Comparison of ENCODE assay signal across 13 mouse cellular contexts in the genomic region with DNA sequence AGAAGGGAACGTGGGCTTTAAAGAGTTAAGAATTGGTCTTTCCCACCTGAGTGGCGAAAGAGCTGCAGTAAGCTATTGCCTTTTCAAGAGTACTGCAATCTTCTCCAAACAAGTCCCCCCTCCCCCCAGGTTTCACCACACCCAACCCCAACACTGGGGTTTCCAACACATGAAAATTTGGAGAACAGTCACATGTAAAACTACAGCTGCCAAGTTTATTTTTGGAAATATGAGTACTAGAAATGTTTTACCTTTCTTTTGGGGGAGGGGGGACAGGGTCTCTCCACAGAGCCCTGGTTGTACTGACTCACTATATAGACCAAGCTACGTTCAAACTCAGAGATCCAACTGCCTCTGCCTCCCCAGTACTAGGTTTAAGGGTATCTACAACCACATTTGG. TPM values are rescaled to one million over a fixed set of nuclear protein-coding genes. Genes with fewer than 3 reads are reported as not detected.
DNase-seq lines count a peak whose midpoint lies in the region; ATAC-seq and TF ChIP-seq lines count a peak whose summit lies in the region.
"Had no signal": no experiment of that assay in that cellular context is flagged by ENCODE, and none has a peak within 500 bp of the region (broad histone marks: within the 10 kb centered on the region; RNA-seq: fewer than 3 reads in every experiment).

No protein-coding gene starts in this region.

- peak overlapping the region; percentile 42; the same call in 1 of the 2 replicates for H3K4me2 ChIP-seq in heart, embryonic 15.5 days
- H3K4me2 ChIP-seq in midbrain, embryonic 15.5 days = no peak overlapping the region
- no peak overlapping the region for H3K4me2 ChIP-seq in embryonic facial prominence, embryonic 14.5 days (ENCODE audit: low read depth, low read length)
- 0 out of 2 replicates have a peak overlapping the region, but pooled peaks have one; percentile 40 for H3K4me2 ChIP-seq in liver, postnatal 0 days (ENCODE audit: low read depth, low read length)

- TF ChIP-seq EP300 in liver, postnatal 0 days (IDR thresholded peaks at IDR 0.05; ENCODE audit: low read depth) = no peak

- DNase-seq in heart, embryonic 10.5 days (ENCODE audit: low spot score) = no peak
- DNase-seq in midbrain, embryonic 10.5 days (ENCODE audit: low spot score) = no peak
- peak; percentile 12 for DNase-seq in embryonic facial prominence, embryonic 14.5 days (ENCODE audit: low spot score)
- DNase-seq in liver, postnatal 0 days = no peak
- no peak for DNase-seq in urinary bladder, postnatal 36 days (ENCODE audit: low spot score in 2 of 2)
- DNase-seq: cerebellum, adult 11-12 months; gastrocnemius, adult 2 months; right cerebral cortex, postnatal 25 days had no signal

- 63% methylated on average over 3 of the region's 3 CpGs for WGBS in heart, embryonic 15.5 days
- WGBS in heart, embryonic 10.5 days = 76% methylated on average over 3 of the region's 3 CpGs
- WGBS in midbrain, embryonic 10.5 days = 73% methylated on average over 3 of the region's 3 CpGs
- 85% methylated on average over 3 of the region's 3 CpGs for WGBS in midbrain, embryonic 15.5 days
- 69% methylated on average over 3 of the region's 3 CpGs for WGBS in embryonic facial prominence, embryonic 14.5 days
- 50% methylated on average over 3 of the region's 3 CpGs for WGBS in liver, postnatal 0 days (ENCODE audit: insufficient replicate concordance)

- peaks cover 10% of the 10 kb centered on the region; the same call in 1 of the 2 replicates for H3K4me1 ChIP-seq in heart, embryonic 15.5 days (replicated peaks)
- 0 out of 2 replicates have a peak, but pooled peaks cover 4% of the 10 kb centered on the region for H3K4me1 ChIP-seq in heart, embryonic 10.5 days
- peaks cover 3% of the 10 kb centered on the region; the same call in 1 of the 2 replicates for H3K4me1 ChIP-seq in midbrain, embryonic 10.5 days
- no peaks in the 10 kb centered on the region for H3K4me1 ChIP-seq in midbrain, embryonic 15.5 days
- peaks cover 6% of the 10 kb centered on the region; the same call in 1 of the 2 replicates for H3K4me1 ChIP-seq in embryonic facial prominence, embryonic 14.5 days (ENCODE audit: control insufficient read depth, insufficient read depth, low read length)
- no peaks in the 10 kb centered on the region for H3K4me1 ChIP-seq in liver, postnatal 0 days (ENCODE audit: insufficient read depth)

- H3K4me3 ChIP-seq in heart, embryonic 15.5 days = no peak overlapping the region
- H3K4me3 ChIP-seq in heart, embryonic 10.5 days = no peak overlapping the region
- 0 out of 2 replicates have a peak overlapping the region, but pooled peaks have one; percentile 7 for H3K4me3 ChIP-seq in midbrain, embryonic 10.5 days
- H3K4me3 ChIP-seq in midbrain, embryonic 15.5 days = no peak overlapping the region
- no peak overlapping the region for H3K4me3 ChIP-seq in embryonic facial prominence, embryonic 14.5 days (ENCODE audit: low read depth, low read length)
- H3K4me3 ChIP-seq in liver, postnatal 0 days (ENCODE audit: low read depth, low read length) = no peak overlapping the region
- H3K4me3 ChIP-seq: gastrocnemius, adult 2 months had no signal

- no peak overlapping the region for H3K27ac ChIP-seq in heart, embryonic 15.5 days
- H3K27ac ChIP-seq in heart, embryonic 10.5 days = no peak overlapping the region
- no peak overlapping the region for H3K27ac ChIP-seq in midbrain, embryonic 10.5 days (replicated peaks)
- no peak overlapping the region for H3K27ac ChIP-seq in midbrain, embryonic 15.5 days
- H3K27ac ChIP-seq in embryonic facial prominence, embryonic 14.5 days (replicated peaks; ENCODE audit: low read depth, low read length) = no peak overlapping the region
- H3K27ac ChIP-seq in liver, postnatal 0 days (ENCODE audit: low read depth) = no peak overlapping the region
- H3K27ac ChIP-seq: gastrocnemius, adult 2 months; hindbrain, postnatal 0 days had no signal

- ATAC-seq in heart, embryonic 15.5 days (replicated peaks; ENCODE audit: insufficient number of reproducible peaks, insufficient read depth, low FRiP score, low read depth) = no peak
- no peak for ATAC-seq in midbrain, embryonic 15.5 days (replicated peaks)
- no peak for ATAC-seq in embryonic facial prominence, embryonic 14.5 days (ENCODE audit: low read depth)
- ATAC-seq in liver, postnatal 0 days = no peak
- ATAC-seq: forebrain, embryonic 16.5 days; hindbrain, postnatal 0 days; Patski had no signal

- no peaks in the 10 kb centered on the region for H3K27me3 ChIP-seq in heart, embryonic 15.5 days
- peaks cover 16% of the 10 kb centered on the region; the same call in 1 of the 2 replicates for H3K27me3 ChIP-seq in heart, embryonic 10.5 days (ENCODE audit: insufficient read depth, poor library complexity, severe bottlenecking)
- H3K27me3 ChIP-seq in midbrain, embryonic 10.5 days (ENCODE audit: low read depth, poor library complexity, severe bottlenecking) = no peaks in the 10 kb centered on the region
- H3K27me3 ChIP-seq in midbrain, embryonic 15.5 days (replicated peaks) = no peaks in the 10 kb centered on the region
- H3K27me3 ChIP-seq in embryonic facial prominence, embryonic 14.5 days (replicated peaks; ENCODE audit: control insufficient read depth, insufficient read depth, low read length) = no peaks in the 10 kb centered on the region
- H3K27me3 ChIP-seq in liver, postnatal 0 days (ENCODE audit: insufficient read depth, low read length) = no peaks in the 10 kb centered on the region

- no peaks in the 10 kb centered on the region for H3K9me3 ChIP-seq in heart, embryonic 15.5 days (replicated peaks)
- H3K9me3 ChIP-seq in heart, embryonic 10.5 days = no peaks in the 10 kb centered on the region
- H3K9me3 ChIP-seq in midbrain, embryonic 10.5 days (replicated peaks) = no peaks in the 10 kb centered on the region
- H3K9me3 ChIP-seq in midbrain, embryonic 15.5 days = no peaks in the 10 kb centered on the region
- H3K9me3 ChIP-seq in embryonic facial prominence, embryonic 14.5 days (ENCODE audit: control insufficient read depth, low read length) = no peaks in the 10 kb centered on the region
- no peaks in the 10 kb centered on the region for H3K9me3 ChIP-seq in liver, postnatal 0 days (ENCODE audit: low read length)

- H3K36me3 ChIP-seq in heart, embryonic 15.5 days = no peaks in the 10 kb centered on the region
- H3K36me3 ChIP-seq in heart, embryonic 10.5 days = no peaks in the 10 kb centered on the region
- H3K36me3 ChIP-seq in midbrain, embryonic 10.5 days = no peaks in the 10 kb centered on the region
- no peaks in the 10 kb centered on the region for H3K36me3 ChIP-seq in midbrain, embryonic 15.5 days (replicated peaks)
- no peaks in the 10 kb centered on the region for H3K36me3 ChIP-seq in embryonic facial prominence, embryonic 14.5 days (ENCODE audit: control insufficient read depth, insufficient read depth, low read length)
- no peaks in the 10 kb centered on the region for H3K36me3 ChIP-seq in liver, postnatal 0 days (replicated peaks; ENCODE audit: insufficient read depth, low read length)

- TF ChIP-seq CTCF in liver, postnatal 0 days (IDR thresholded peaks at IDR 0.05; ENCODE audit: low read depth) = no peak

- H3K9ac ChIP-seq in heart, embryonic 15.5 days = no peak overlapping the region
- no peak overlapping the region for H3K9ac ChIP-seq in midbrain, embryonic 15.5 days
- no peak overlapping the region for H3K9ac ChIP-seq in embryonic facial prominence, embryonic 14.5 days (ENCODE audit: low read depth, low read length)
- H3K9ac ChIP-seq in liver, postnatal 0 days (replicated peaks) = no peak overlapping the region

RNA-seq across cellular contexts. Expression of a gene that starts 15.2 kb away (rescaled TPM):
- 0.08 and 0.18 TPM in 2 replicates for polyA plus RNA-seq in heart, embryonic 15.5 days (2015; fragmentation: Nextera tagmentation; extraction: Ambion mirVana)
- polyA plus RNA-seq in heart, embryonic 10.5 days (2016; fragmentation: Nextera tagmentation; extraction: Ambion mirVana) = 1.1 and 2.7 TPM in 2 replicates
- 0.11 TPM in 1 of 2 replicates, not detected in the other for polyA plus RNA-seq in midbrain, embryonic 10.5 days (2016; fragmentation: Nextera tagmentation; extraction: Ambion mirVana)
- polyA plus RNA-seq in midbrain, embryonic 15.5 days (2015; fragmentation: Nextera tagmentation; extraction: Ambion mirVana) = 0.34 and 0.43 TPM in 2 replicates
- 3.9 and 6.6 TPM in 2 replicates for polyA plus RNA-seq in embryonic facial prominence, embryonic 14.5 days (2014; fragmentation: Nextera tagmentation; extraction: Ambion mirVana)
- not detected in 2 replicates for polyA plus RNA-seq in liver, postnatal 0 days (2015; fragmentation: Nextera tagmentation; extraction: Ambion mirVana)
- polyA plus RNA-seq: Patski had no signal

Comparison
In these comparisons a context has a peak if more than half of its experiments do, and no peak if none do; other contexts are left out.
1. H3K4me2 ChIP-seq: peak in heart, embryonic 15.5 days (single experiment) and liver, postnatal 0 days (single experiment); none in midbrain, embryonic 15.5 days (single experiment) and embryonic facial prominence, embryonic 14.5 days (single experiment).